Mouse (Mus musculus) heart, postnatal 0 days (tissue): ENCODE results near the gene Ccdc40. TPM values are rescaled to one million over a fixed set of nuclear protein-coding genes. Genes with fewer than 3 reads are reported as not detected.
A peak's percentile ranks its signal among the peaks of the same experiment; 100 is the strongest.

ENCODE experiments used
- ATAC-seq: fragments of 200-750 bp; cut with Nextera tagmentation; 2 replicates; pipeline ENCODE4 v1.8.0; 2017; ENCODE audit warnings: low read depth, moderate number of reproducible peaks, moderate library complexity; ENCODE audit not compliant: insufficient read depth
- DNase-seq: peaks from one replicate; pipeline ENCODE4 v3.0.0-alpha.2; 2016; ENCODE audit warnings: low spot score
- H3K27ac ChIP-seq: fragments of 300-500 bp; sonication (generic); 2 replicates; pipeline ENCODE4 v1.5.1; 2014; ENCODE audit warnings: low read depth, mild to moderate bottlenecking
- H3K27me3 ChIP-seq: fragments of 300-500 bp; sonication (generic); 2 replicates; pipeline ENCODE4 v1.6.1; 2014; ENCODE audit warnings: low read length, mixed read lengths; ENCODE audit not compliant: control insufficient read depth, insufficient read depth
- H3K36me3 ChIP-seq: fragments of 300-500 bp; sonication (generic); replicated peaks from 2 replicates; pipeline ENCODE4 v1.6.1; 2014; ENCODE audit warnings: low read length, mixed read lengths; ENCODE audit not compliant: control insufficient read depth, insufficient read depth
- H3K4me1 ChIP-seq: fragments of 300-500 bp; sonication (generic); 2 replicates; pipeline ENCODE4 v1.6.1; 2014; ENCODE audit warnings: antibody characterized with exemption; ENCODE audit not compliant: control insufficient read depth, insufficient read depth
- H3K4me2 ChIP-seq: fragments of 300-500 bp; sonication (generic); 2 replicates; pipeline ENCODE4 v1.6.1; 2014; ENCODE audit warnings: low read depth, mild to moderate bottlenecking, low read length, moderate library complexity
- H3K4me3 ChIP-seq: fragments of 300-500 bp; sonication (generic); 2 replicates; pipeline ENCODE4 v1.5.1; 2014; ENCODE audit warnings: low read depth, low read length
- H3K9ac ChIP-seq: fragments of 300-500 bp; sonication (generic); replicated peaks from 2 replicates; pipeline ENCODE4 v1.6.1; 2014; ENCODE audit warnings: low read depth, low read length, mixed read lengths
- H3K9me3 ChIP-seq: fragments of 300-500 bp; sonication (generic); replicated peaks from 2 replicates; pipeline ENCODE4 v1.6.1; 2016; ENCODE audit warnings: low read length; ENCODE audit not compliant: control insufficient read depth
- CTCF ChIP-seq: IDR thresholded peaks from 2 replicates; pipeline ENCODE4 v1.5.1; 2016; ENCODE audit warnings: antibody characterized with exemption, control low read depth, low read depth
- EP300 ChIP-seq: IDR thresholded peaks from 2 replicates; pipeline ENCODE4 v1.6.1; 2016; ENCODE audit warnings: antibody characterized with exemption, low read depth
- WGBS: fragments of 180-500 bp; shearing (Covaris S2); extraction: QIAGEN DNeasy Blood & Tissue Kit; methylation state at CpG from one replicate; pipeline ENCODE4 v1.1.7; 2014; 5-methylcytosine and 5-hydroxymethylcytosine counted together
- polyA plus RNA-seq: library from polyadenylated mRNA; unstranded; fragments of >200 nt; fragmentation: Nextera tagmentation; extraction: Ambion mirVana; gene quantifications from 2 replicates; pipeline ENCODE4 v1.2.1, GENCODE M21; 2015
- total RNA-seq: library from RNA; depleted of rRNA; stranded (reverse); fragments of >200 nt; gene quantifications from 2 replicates; pipeline ENCODE4 v1.2.3, GENCODE M21; 2014; ENCODE audit warnings: low replicate concordance

The Ccdc40 gene
- total and polyA plus RNA-seq, 2 experiments from 2014 or later: 0.68 TPM; not detected in 1

GRCm38 (mm10) chr11:119258216-119258571 is 29.8 kb downstream of the Ccdc40 start:
- peaks cover 3% of the 10 kb centered on the region; the same call in 1 of the 2 replicates for H3K27me3 ChIP-seq
- DNase-seq (no peak), ATAC-seq (no peak)
- H3K9me3 ChIP-seq: no peaks in the 10 kb centered on the region
- peak overlapping the region; percentile 49 for H3K4me2 ChIP-seq
- H3K36me3 ChIP-seq: no peaks in the 10 kb centered on the region
- TF ChIP-seq EP300 (no peak), CTCF (no peak)
- WGBS: 57% methylated on average over 9 of the region's 9 CpGs
- no peak overlapping the region for H3K27ac ChIP-seq
- no peak overlapping the region for H3K4me3 ChIP-seq
- 0 out of 2 replicates have a peak overlapping the region, but pooled peaks have one; percentile 12 for H3K9ac ChIP-seq
- no peaks in the 10 kb centered on the region for H3K4me1 ChIP-seq

GRCm38 (mm10) chr11:119258572-119259322 is 30.4 kb downstream of the Ccdc40 start:
- ATAC-seq: peak; percentile 71

GRCm38 (mm10) chr11:119259977-119260376 is 31.6 kb downstream of the Ccdc40 start:
- no peaks in the 10 kb centered on the region for H3K27me3 ChIP-seq
- DNase-seq (no peak), ATAC-seq (no peak)

More at GRCm38 (mm10) chr11:119258572-119259322, 30.4 kb downstream of the Ccdc40 start:
- 59% methylated on average over 23 of the region's 23 CpGs for WGBS
- TF ChIP-seq CTCF (no peak), EP300 (no peak)
- peak overlapping the region; percentile 49 for H3K4me2 ChIP-seq
- 0 out of 2 replicates have a peak overlapping the region, but pooled peaks have one; percentile 12 for H3K9ac ChIP-seq
- H3K36me3 ChIP-seq: no peaks in the 10 kb centered on the region
- H3K9me3 ChIP-seq: no peaks in the 10 kb centered on the region
- no peaks in the 10 kb centered on the region for H3K4me1 ChIP-seq
- no peak for DNase-seq
- H3K27me3 ChIP-seq: no peaks in the 10 kb centered on the region
- H3K4me3 ChIP-seq: peak overlapping the region; percentile 22; the same call in 1 of the 2 replicates
- no peak overlapping the region for H3K27ac ChIP-seq

GRCm38 (mm10) chr11:119264413-119264812 is 36.0 kb downstream of the Ccdc40 start:
- no peak overlapping the region for H3K9ac ChIP-seq
- 93% methylated on average over 13 of the region's 13 CpGs for WGBS
- TF ChIP-seq CTCF (no peak), EP300 (no peak)

More at GRCm38 (mm10) chr11:119259977-119260376, 31.6 kb downstream of the Ccdc40 start:
- WGBS: 72% methylated on average over 8 of the region's 8 CpGs
- Histone ChIP-seq H3K9ac (no peak overlapping the region), H3K4me2 (no peak overlapping the region), H3K4me1 (no peaks in the 10 kb centered on the region), H3K4me3 (no peak overlapping the region), H3K36me3 (no peaks in the 10 kb centered on the region), H3K27ac (no peak overlapping the region), H3K9me3 (no peaks in the 10 kb centered on the region)
- no peak for TF ChIP-seq CTCF
- no peak for TF ChIP-seq EP300

GRCm38 (mm10) chr11:119265811-119266210 is 37.4 kb downstream of the Ccdc40 start:
- no peak for TF ChIP-seq CTCF
- no peak for TF ChIP-seq EP300
- no peak overlapping the region for H3K4me3 ChIP-seq
- H3K27ac ChIP-seq: no peak overlapping the region
- no peak overlapping the region for H3K9ac ChIP-seq
- H3K27me3 ChIP-seq: no peaks in the 10 kb centered on the region
- no peaks in the 10 kb centered on the region for H3K9me3 ChIP-seq
- DNase-seq: no peak
- no peak for ATAC-seq
- H3K4me2 ChIP-seq: no peak overlapping the region
- no peaks in the 10 kb centered on the region for H3K4me1 ChIP-seq
- peaks cover 5% of the 10 kb centered on the region; the same call in 1 of the 2 replicates for H3K36me3 ChIP-seq
- WGBS: 84% methylated on average over 7 of the region's 7 CpGs

More at GRCm38 (mm10) chr11:119264413-119264812, 36.0 kb downstream of the Ccdc40 start:
- DNase-seq: no peak
- no peaks in the 10 kb centered on the region for H3K27me3 ChIP-seq
- no peak overlapping the region for H3K27ac ChIP-seq
- no peak overlapping the region for H3K4me3 ChIP-seq
- no peaks in the 10 kb centered on the region for H3K4me1 ChIP-seq
- no peaks in the 10 kb centered on the region for H3K36me3 ChIP-seq
- H3K4me2 ChIP-seq: no peak overlapping the region
- no peaks in the 10 kb centered on the region for H3K9me3 ChIP-seq
- ATAC-seq: no peak
